25 mouse cellular contexts compared by ENCODE assay signal in genomic region chr16:43408622-43409021, GRCm38 (mm10).
A peak's percentile ranks its signal among the peaks of the same experiment; 100 is the strongest.
DNase-seq lines count a peak whose midpoint lies in the region; ATAC-seq and TF ChIP-seq lines count a peak whose summit lies in the region.
"Had no signal": no experiment of that assay in that cellular context is flagged by ENCODE, and none has a peak within 500 bp of the region (broad histone marks: within the 10 kb centered on the region; RNA-seq: fewer than 3 reads in every experiment).

No protein-coding gene starts in this region.

- H3K4me3 ChIP-seq in limb, embryonic 12.5 days (replicated peaks): no peak overlapping the region
- no peak overlapping the region for H3K4me3 ChIP-seq in limb, embryonic 10.5 days
- no peak overlapping the region for H3K4me3 ChIP-seq in forebrain, postnatal 0 days (ENCODE audit: low read depth, low read length)
- H3K4me3 ChIP-seq in kidney, embryonic 16.5 days (ENCODE audit: low read length): no peak overlapping the region
- H3K4me3 ChIP-seq: embryonic facial prominence, embryonic 10.5 days; embryonic facial prominence, embryonic 15.5 days; heart, embryonic 10.5 days; hindbrain, embryonic 12.5 days; kidney, embryonic 15.5 days; liver, embryonic 15.5 days; midbrain, embryonic 10.5 days; midbrain, embryonic 15.5 days had no signal

- H3K27ac ChIP-seq in limb, embryonic 12.5 days: no peak overlapping the region
- no peak overlapping the region for H3K27ac ChIP-seq in limb, embryonic 10.5 days
- peak overlapping the region; percentile 42; the same call in 1 of the 2 replicates for H3K27ac ChIP-seq in forebrain, postnatal 0 days (ENCODE audit: low read depth, low read length)
- H3K27ac ChIP-seq in kidney, embryonic 16.5 days (ENCODE audit: low read length): no peak overlapping the region
- H3K27ac ChIP-seq: embryonic facial prominence, embryonic 10.5 days; embryonic facial prominence, embryonic 15.5 days; heart, embryonic 10.5 days; hindbrain, embryonic 12.5 days; liver, embryonic 15.5 days; midbrain, embryonic 10.5 days; midbrain, embryonic 15.5 days had no signal

- H3K9me3 ChIP-seq in limb, embryonic 12.5 days: no peaks in the 10 kb centered on the region
- no peaks in the 10 kb centered on the region for H3K9me3 ChIP-seq in limb, embryonic 10.5 days (replicated peaks)
- H3K9me3 ChIP-seq in forebrain, postnatal 0 days (ENCODE audit: low read length): no peaks in the 10 kb centered on the region
- no peaks in the 10 kb centered on the region for H3K9me3 ChIP-seq in kidney, embryonic 16.5 days (ENCODE audit: low read length)
- H3K9me3 ChIP-seq: embryonic facial prominence, embryonic 10.5 days; embryonic facial prominence, embryonic 15.5 days; heart, embryonic 10.5 days; hindbrain, embryonic 12.5 days; kidney, embryonic 15.5 days; liver, embryonic 15.5 days; midbrain, embryonic 10.5 days; midbrain, embryonic 15.5 days had no signal

- H3K36me3 ChIP-seq in limb, embryonic 12.5 days: no peaks in the 10 kb centered on the region
- no peaks in the 10 kb centered on the region for H3K36me3 ChIP-seq in limb, embryonic 10.5 days
- no peaks in the 10 kb centered on the region for H3K36me3 ChIP-seq in forebrain, postnatal 0 days (ENCODE audit: insufficient read depth)
- H3K36me3 ChIP-seq in kidney, embryonic 16.5 days (ENCODE audit: insufficient read depth, low read length): no peaks in the 10 kb centered on the region
- H3K36me3 ChIP-seq: embryonic facial prominence, embryonic 10.5 days; embryonic facial prominence, embryonic 15.5 days; heart, embryonic 10.5 days; hindbrain, embryonic 12.5 days; kidney, embryonic 15.5 days; liver, embryonic 15.5 days; midbrain, embryonic 10.5 days; midbrain, embryonic 15.5 days had no signal

- peak; percentile 88 for DNase-seq in heart, adult 11 months
- DNase-seq in heart, adult 18-20 months: no peak
- DNase-seq in limb, embryonic 10.5 days (ENCODE audit: low spot score): no peak
- no peak for DNase-seq in forebrain, postnatal 0 days
- DNase-seq: adrenal gland, adult 2 months; adrenal gland, postnatal 36 days; cerebellum, adult 2 months; cerebellum, postnatal 14 days; heart, postnatal 36 days; layer of hippocampus, postnatal 36 days; lung, postnatal 14 days; thymus, postnatal 4 days had no signal

- 0 out of 2 replicates have a peak, but pooled peaks have one; percentile 59 for ATAC-seq in limb, embryonic 12.5 days (ENCODE audit: insufficient number of reproducible peaks, insufficient read depth, low FRiP score, low TSS enrichment, low read depth)
- no peak for ATAC-seq in forebrain, postnatal 0 days
- ATAC-seq in kidney, embryonic 16.5 days (ENCODE audit: low FRiP score, low TSS enrichment): no peak
- ATAC-seq: activated CD4-positive, CD25-positive, alpha-beta regulatory T cell, adult 4 months; intestine, postnatal 0 days had no signal

- 62% methylated on average over 5 of the region's 5 CpGs for WGBS in limb, embryonic 12.5 days
- WGBS in limb, embryonic 10.5 days: 69% methylated on average over 5 of the region's 5 CpGs
- WGBS in forebrain, postnatal 0 days: 71% methylated on average over 5 of the region's 5 CpGs
- WGBS in kidney, embryonic 16.5 days: 84% methylated on average over 5 of the region's 5 CpGs

- TF ChIP-seq CTCF in forebrain, postnatal 0 days (IDR thresholded peaks at IDR 0.05; ENCODE audit: low read depth): no peak

- H3K27me3 ChIP-seq in limb, embryonic 12.5 days: no peaks in the 10 kb centered on the region
- no peaks in the 10 kb centered on the region for H3K27me3 ChIP-seq in limb, embryonic 10.5 days (ENCODE audit: low read depth, poor library complexity, severe bottlenecking)
- H3K27me3 ChIP-seq in forebrain, postnatal 0 days (ENCODE audit: insufficient read depth, low read length): no peaks in the 10 kb centered on the region
- no peaks in the 10 kb centered on the region for H3K27me3 ChIP-seq in kidney, embryonic 16.5 days (ENCODE audit: insufficient read depth, low read length)
- H3K27me3 ChIP-seq: embryonic facial prominence, embryonic 15.5 days; hindbrain, embryonic 12.5 days; kidney, embryonic 15.5 days; liver, embryonic 15.5 days; midbrain, embryonic 15.5 days had no signal

- H3K9ac ChIP-seq in limb, embryonic 12.5 days (replicated peaks): no peak overlapping the region
- H3K9ac ChIP-seq in forebrain, postnatal 0 days: no peak overlapping the region
- no peak overlapping the region for H3K9ac ChIP-seq in kidney, embryonic 16.5 days (replicated peaks; ENCODE audit: low read length)
- H3K9ac ChIP-seq: embryonic facial prominence, embryonic 15.5 days; hindbrain, embryonic 12.5 days; kidney, embryonic 15.5 days; liver, embryonic 15.5 days; lung, embryonic 14.5 days; midbrain, embryonic 15.5 days had no signal

- H3K4me1 ChIP-seq in limb, embryonic 12.5 days (replicated peaks): peaks cover 17% of the 10 kb centered on the region
- H3K4me1 ChIP-seq in limb, embryonic 10.5 days: peaks cover 17% of the 10 kb centered on the region
- H3K4me1 ChIP-seq in forebrain, postnatal 0 days (ENCODE audit: insufficient read depth): 0 out of 2 replicates have a peak, but pooled peaks cover 11% of the 10 kb centered on the region
- peaks cover 9% of the 10 kb centered on the region for H3K4me1 ChIP-seq in kidney, embryonic 16.5 days (ENCODE audit: insufficient read depth, low read length)
- H3K4me1 ChIP-seq: liver, embryonic 15.5 days had no signal

- no peak overlapping the region for H3K4me2 ChIP-seq in limb, embryonic 12.5 days
- H3K4me2 ChIP-seq in forebrain, postnatal 0 days (ENCODE audit: low read depth): no peak overlapping the region
- H3K4me2 ChIP-seq in kidney, embryonic 16.5 days (replicated peaks; ENCODE audit: low read depth, low read length): no peak overlapping the region
- H3K4me2 ChIP-seq: embryonic facial prominence, embryonic 15.5 days; hindbrain, embryonic 12.5 days; kidney, embryonic 15.5 days; liver, embryonic 15.5 days; lung, embryonic 14.5 days; midbrain, embryonic 15.5 days had no signal
